Mouse (Mus musculus) small intestine, adult 2 months (tissue): Measurements from ENCODE around the gene Prkaa1.

Experiments used
- CTCF ChIP-seq: fragments of 200-500 bp; IDR thresholded peaks from 2 replicates; pipeline ENCODE4 v1.5.1; 2012; ENCODE audit warnings: low read depth, mild to moderate bottlenecking, control low read depth, inconsistent platforms, low read length, moderate library complexity, mixed read lengths; ENCODE audit not compliant: insufficient replicate concordance, insufficient read length; ENCODE audit errors: extremely low read depth
- POLR2A ChIP-seq: fragments of 200-500 bp; IDR thresholded peaks from 2 replicates; pipeline ENCODE4 v1.6.1; 2012; ENCODE audit warnings: low read depth, mild to moderate bottlenecking, control low read depth, inconsistent platforms, low read length, moderate library complexity

GRCm38 (mm10) chr15:5156355-5156754 lies 12.7 kb downstream of the Prkaa1 start:
- TF ChIP-seq CTCF = no peak
- TF ChIP-seq POLR2A = no peak
